Mouse (Mus musculus) embryonic facial prominence, embryonic 10.5 days (tissue): Measurements from ENCODE around the gene Ltv1. TPM values are rescaled to one million over a fixed set of nuclear protein-coding genes. Genes with fewer than 3 reads are reported as not detected.
A peak's percentile ranks its signal among the peaks of the same experiment; 100 is the strongest.

Source experiments
- DNase-seq: peaks from one replicate; pipeline ENCODE4 v3.0.0-alpha.2; 2017; ENCODE audit warnings: low spot score
- H3K27ac ChIP-seq: fragments of 300-500 bp; sonication (generic); replicated peaks from 2 replicates; pipeline ENCODE4 v1.5.1; 2016; ENCODE audit warnings: mild to moderate bottlenecking
- H3K27me3 ChIP-seq: fragments of 300-500 bp; sonication (generic); replicated peaks from 2 replicates; pipeline ENCODE4 v1.6.1; 2016; ENCODE audit warnings: low read depth, mild to moderate bottlenecking; ENCODE audit not compliant: poor library complexity, severe bottlenecking
- H3K36me3 ChIP-seq: fragments of 300-500 bp; sonication (generic); replicated peaks from 2 replicates; pipeline ENCODE4 v1.6.1; 2016; ENCODE audit warnings: mild to moderate bottlenecking, moderate library complexity
- H3K4me1 ChIP-seq: fragments of 300-500 bp; sonication (generic); 2 replicates; pipeline ENCODE4 v1.6.1; 2016
- H3K4me3 ChIP-seq: fragments of 300-500 bp; sonication (generic); 2 replicates; pipeline ENCODE4 v1.5.1; 2016; ENCODE audit warnings: mild to moderate bottlenecking, moderate library complexity
- H3K9me3 ChIP-seq: fragments of 300-500 bp; sonication (generic); 2 replicates; pipeline ENCODE4 v1.6.1; 2016; ENCODE audit warnings: mild to moderate bottlenecking
- WGBS: fragments of 180-500 bp; shearing (Covaris S2); methylation state at CpG from one replicate; pipeline ENCODE4 v1.1.7; 2016; 5-methylcytosine and 5-hydroxymethylcytosine counted together
- polyA plus RNA-seq: library from polyadenylated mRNA; unstranded; fragments of >200 nt; fragmentation: Nextera tagmentation; extraction: Ambion mirVana; gene quantifications from 2 replicates; pipeline ENCODE4 v1.2.1, GENCODE M21; 2016

The Ltv1 gene
- polyA plus RNA-seq = 70.9 and 72.0 TPM in 2 replicates

GRCm38 (mm10) chr10:13192731-13193351 lies at the start of gene Ltv1:
Gene Ltv1, minus strand, starts transcription at chr10:13193168.
- Histone ChIP-seq H3K9me3 (no peaks in the 10 kb centered on the region), H3K36me3 (peaks cover 37% of the 10 kb centered on the region), H3K4me1 (peaks cover 7% of the 10 kb centered on the region), H3K4me3 (peak within 1 kb of the TSS; percentile 97), H3K27me3 (no peaks in the 10 kb centered on the region), H3K27ac (peak within 1 kb of the TSS; percentile 91)
- peak; percentile 95 for DNase-seq
- under 1% methylated on average over 43 of the region's 43 CpGs for WGBS

GRCm38 (mm10) chr10:13240431-13240830 lies 47.5 kb upstream of the Ltv1 start:
- Histone ChIP-seq H3K9me3 (no peaks in the 10 kb centered on the region), H3K4me1 (peaks cover 4% of the 10 kb centered on the region; the same call in 1 of the 2 replicates), H3K4me3 (no peak overlapping the region), H3K27ac (no peak overlapping the region), H3K36me3 (peaks cover 45% of the 10 kb centered on the region), H3K27me3 (no peaks in the 10 kb centered on the region)
- DNase-seq = no peak
- WGBS = 81% methylated on average over 4 of the region's 4 CpGs

GRCm38 (mm10) chr10:13238188-13238587 lies 45.2 kb upstream of the Ltv1 start:
- WGBS = 92% methylated on average over 4 of the region's 4 CpGs

GRCm38 (mm10) chr10:13236866-13237265 lies 43.9 kb upstream of the Ltv1 start:
- Histone ChIP-seq H3K4me3 (no peak overlapping the region), H3K27me3 (no peaks in the 10 kb centered on the region), H3K36me3 (peaks cover 34% of the 10 kb centered on the region), H3K27ac (no peak overlapping the region), H3K4me1 (peaks cover 12% of the 10 kb centered on the region), H3K9me3 (no peaks in the 10 kb centered on the region)
- no peak for DNase-seq
- 90% methylated on average over 5 of the region's 5 CpGs for WGBS

More at GRCm38 (mm10) chr10:13238188-13238587, 45.2 kb upstream of the Ltv1 start:
- Histone ChIP-seq H3K27me3 (no peaks in the 10 kb centered on the region), H3K36me3 (peaks cover 28% of the 10 kb centered on the region), H3K4me1 (peaks cover 4% of the 10 kb centered on the region), H3K4me3 (no peak overlapping the region), H3K27ac (no peak overlapping the region), H3K9me3 (no peaks in the 10 kb centered on the region)
- no peak for DNase-seq

GRCm38 (mm10) chr10:13234503-13234902 lies 41.5 kb upstream of the Ltv1 start:
- Histone ChIP-seq H3K36me3 (peaks cover 35% of the 10 kb centered on the region), H3K4me1 (peaks cover 12% of the 10 kb centered on the region), H3K27ac (no peak overlapping the region), H3K4me3 (no peak overlapping the region), H3K9me3 (no peaks in the 10 kb centered on the region), H3K27me3 (no peaks in the 10 kb centered on the region)
- 70% methylated on average over 3 of the region's 3 CpGs for WGBS
- no peak for DNase-seq

- WGBS = 87% methylated on average over 10 of the region's 10 CpGs
- DNase-seq = no peak
Observed at GRCm38 (mm10) chr10:13233941-13234340, 41.0 kb upstream of the Ltv1 start.

GRCm38 (mm10) chr10:13233143-13233622 lies 40.2 kb upstream of the Ltv1 start:
- Histone ChIP-seq H3K9me3 (no peaks in the 10 kb centered on the region), H3K4me3 (no peak overlapping the region), H3K27me3 (no peaks in the 10 kb centered on the region), H3K27ac (peak overlapping the region; percentile 7; the same call in 1 of the 2 replicates), H3K4me1 (peaks cover 12% of the 10 kb centered on the region), H3K36me3 (peaks cover 27% of the 10 kb centered on the region)
- DNase-seq = no peak
- WGBS = 76% methylated on average over 2 of the region's 2 CpGs

More at GRCm38 (mm10) chr10:13233941-13234340, 41.0 kb upstream of the Ltv1 start:
- H3K9me3 ChIP-seq = no peaks in the 10 kb centered on the region
- no peak overlapping the region for H3K4me3 ChIP-seq
- peaks cover 12% of the 10 kb centered on the region for H3K4me1 ChIP-seq
- H3K36me3 ChIP-seq = peaks cover 30% of the 10 kb centered on the region
- H3K27me3 ChIP-seq = no peaks in the 10 kb centered on the region
- no peak overlapping the region for H3K27ac ChIP-seq

- DNase-seq = no peak
- Histone ChIP-seq H3K27me3 (no peaks in the 10 kb centered on the region), H3K4me1 (peaks cover 12% of the 10 kb centered on the region), H3K9me3 (no peaks in the 10 kb centered on the region), H3K36me3 (peaks cover 28% of the 10 kb centered on the region), H3K27ac (0 out of 2 replicates have a peak overlapping the region, but pooled peaks have one; percentile 7), H3K4me3 (no peak overlapping the region)
- WGBS = 61% methylated on average over 9 of the region's 9 CpGs
Observed at GRCm38 (mm10) chr10:13232443-13233142, 39.6 kb upstream of the Ltv1 start.

GRCm38 (mm10) chr10:13230716-13231115 lies 37.7 kb upstream of the Ltv1 start:
- Histone ChIP-seq H3K27ac (no peak overlapping the region), H3K4me1 (peaks cover 12% of the 10 kb centered on the region), H3K36me3 (peaks cover 29% of the 10 kb centered on the region), H3K27me3 (no peaks in the 10 kb centered on the region), H3K4me3 (no peak overlapping the region), H3K9me3 (no peaks in the 10 kb centered on the region)
- no peak for DNase-seq
- 89% methylated on average over 7 of the region's 7 CpGs for WGBS

GRCm38 (mm10) chr10:13225377-13226063 lies 32.6 kb upstream of the Ltv1 start:
- DNase-seq = no peak
- no peak overlapping the region for H3K4me3 ChIP-seq
- H3K36me3 ChIP-seq = peaks cover 25% of the 10 kb centered on the region
- H3K27me3 ChIP-seq = no peaks in the 10 kb centered on the region
- no peak overlapping the region for H3K27ac ChIP-seq
- no peaks in the 10 kb centered on the region for H3K4me1 ChIP-seq
- WGBS = 84% methylated on average over 7 of the region's 7 CpGs
- H3K9me3 ChIP-seq = no peaks in the 10 kb centered on the region

GRCm38 (mm10) chr10:13222135-13222534 lies 29.2 kb upstream of the Ltv1 start:
- peaks cover 18% of the 10 kb centered on the region for H3K36me3 ChIP-seq
- DNase-seq = no peak
- H3K27me3 ChIP-seq = no peaks in the 10 kb centered on the region
- 91% methylated on average over 3 of the region's 3 CpGs for WGBS
- H3K27ac ChIP-seq = no peak overlapping the region
- 0 out of 2 replicates have a peak, but pooled peaks cover 4% of the 10 kb centered on the region for H3K4me1 ChIP-seq
- no peak overlapping the region for H3K4me3 ChIP-seq
- no peaks in the 10 kb centered on the region for H3K9me3 ChIP-seq

- WGBS = 60% methylated on average over 1 of the region's 1 CpGs
- no peaks in the 10 kb centered on the region for H3K27me3 ChIP-seq
- H3K27ac ChIP-seq = no peak overlapping the region
- H3K4me3 ChIP-seq = no peak overlapping the region
- peaks cover 18% of the 10 kb centered on the region for H3K36me3 ChIP-seq
- 0 out of 2 replicates have a peak, but pooled peaks cover 4% of the 10 kb centered on the region for H3K4me1 ChIP-seq
- DNase-seq = no peak
- H3K9me3 ChIP-seq = no peaks in the 10 kb centered on the region
Observed at GRCm38 (mm10) chr10:13220061-13220460, 27.1 kb upstream of the Ltv1 start.
